Mouse (Mus musculus) c-Kit-positive CD71-positive TER-119-positive erythroid progenitor cells, embryonic 14.5 days (primary cell): Measurements from ENCODE around the gene Elane.
"Not testable (repeated sequence)": the region's sequence is repeated elsewhere in the genome, so short reads cannot be mapped to it uniquely, and the experiment has no call there.

Experiments used
- DNase-seq: peaks from one replicate; pipeline ENCODE4 v3.0.0-alpha.2; 2013; ENCODE audit warnings: low spot score

Elane gene

GRCm38 (mm10) chr10:79883297-79884084 lies 2.6 kb upstream of the Elane start:
- peak; percentile 73 for DNase-seq

GRCm38 (mm10) chr10:79884446-79884845 lies 1.6 kb upstream of the Elane start:
- no peak for DNase-seq

- not testable (repeated sequence) for DNase-seq
Observed at GRCm38 (mm10) chr10:79884938-79885337, 1.1 kb upstream of the Elane start.

GRCm38 (mm10) chr10:79886611-79887010 lies 564 bp downstream of the Elane start:
- DNase-seq = no peak

- DNase-seq = no peak
Observed at GRCm38 (mm10) chr10:79889386-79889785, 3.3 kb downstream of the Elane start.

- no peak for DNase-seq
Observed at GRCm38 (mm10) chr10:79890670-79891069, 4.6 kb downstream of the Elane start, which contains the start of gene Cfd. Cfd (plus strand) TSS chr10:79890853.

- DNase-seq = peak; percentile 74
Observed at GRCm38 (mm10) chr10:79892451-79893118, 6.5 kb downstream of the Elane start.

- DNase-seq = no peak
Observed at GRCm38 (mm10) chr10:79896306-79896705, 10.3 kb downstream of the Elane start.

GRCm38 (mm10) chr10:79896814-79897213 lies 10.8 kb downstream of the Elane start:
- DNase-seq = no peak

- no peak for DNase-seq
Observed at GRCm38 (mm10) chr10:79897316-79898245, 11.5 kb downstream of the Elane start.

- DNase-seq = no peak
Observed at GRCm38 (mm10) chr10:79900951-79901410, 14.9 kb downstream of the Elane start.

- no peak for DNase-seq
Observed at GRCm38 (mm10) chr10:79906712-79907111, 20.7 kb downstream of the Elane start.

- no peak for DNase-seq
Observed at GRCm38 (mm10) chr10:79907415-79907814, 21.4 kb downstream of the Elane start.

- DNase-seq = peak; percentile 93
Observed at GRCm38 (mm10) chr10:79908167-79909091, 22.4 kb downstream of the Elane start, which contains the start of gene Med16. Med16 (minus strand) TSS chr10:79908923.

GRCm38 (mm10) chr10:79909092-79909922 lies 23.3 kb downstream of the Elane start:
- peak; percentile 53 for DNase-seq

- no peak for DNase-seq
Observed at GRCm38 (mm10) chr10:79910556-79910955, 24.5 kb downstream of the Elane start, which contains the start of gene Gm26602. Gm26602 (plus strand) TSS chr10:79910856.

GRCm38 (mm10) chr10:79912412-79912811 lies 26.4 kb downstream of the Elane start:
- DNase-seq = no peak

GRCm38 (mm10) chr10:79914131-79914947 lies 28.3 kb downstream of the Elane start:
- peak; percentile 69 for DNase-seq
